Mouse (Mus musculus): Measurements from ENCODE around the gene Ankfy1. TPM values are rescaled to one million over a fixed set of nuclear protein-coding genes. Genes with fewer than 3 reads are reported as not detected.

The Ankfy1 gene
- 5.4 TPM for polyA plus RNA-seq (2015; fragmentation: Illumina TruSeq; extraction: RNeasy Lipid Tissue Mini Kit (QIAGEN cat#74804); ENCODE audit: insufficient read depth, low read depth, low replicate concordance)

GRCm38 (mm10) chr11:72689551-72690510, at the start of gene Ankfy1:
Ankfy1 (plus strand) TSS chr11:72690006.

GRCm38 (mm10) chr11:72795455-72796295, 105.9 kb downstream of the Ankfy1 start, which contains the start of the genes Cyb5d2 and Zzef1:
Cyb5d2 (minus strand) TSS chr11:72796142.
Zzef1 (plus strand) TSS chr11:72796226.

Other genes starting within 250 kb of the Ankfy1 start
- 21.5 TPM for gene Mybbp1a, start 248.7 kb upstream of the Ankfy1 start, polyA plus RNA-seq (2015; fragmentation: Illumina TruSeq; extraction: RNeasy Lipid Tissue Mini Kit (QIAGEN cat#74804); ENCODE audit: insufficient read depth, low read depth, low replicate concordance)
- gene Spns2, start 200.1 kb upstream of the Ankfy1 start, polyA plus RNA-seq (2015; fragmentation: Illumina TruSeq; extraction: RNeasy Lipid Tissue Mini Kit (QIAGEN cat#74804); ENCODE audit: insufficient read depth, low read depth, low replicate concordance): 25.8 TPM
- gene Spns3, start 139.5 kb upstream of the Ankfy1 start, polyA plus RNA-seq (2015; fragmentation: Illumina TruSeq; extraction: RNeasy Lipid Tissue Mini Kit (QIAGEN cat#74804); ENCODE audit: insufficient read depth, low read depth, low replicate concordance): 0.22 TPM
- 3.0 TPM for gene Ube2g1, start 82.7 kb upstream of the Ankfy1 start, polyA plus RNA-seq (2015; fragmentation: Illumina TruSeq; extraction: RNeasy Lipid Tissue Mini Kit (QIAGEN cat#74804); ENCODE audit: insufficient read depth, low read depth, low replicate concordance)
- gene Cyb5d2, start 106.1 kb downstream of the Ankfy1 start, polyA plus RNA-seq (2015; fragmentation: Illumina TruSeq; extraction: RNeasy Lipid Tissue Mini Kit (QIAGEN cat#74804); ENCODE audit: insufficient read depth, low read depth, low replicate concordance): 3.5 TPM
- 8.6 TPM for gene Zzef1, start 106.2 kb downstream of the Ankfy1 start, polyA plus RNA-seq (2015; fragmentation: Illumina TruSeq; extraction: RNeasy Lipid Tissue Mini Kit (QIAGEN cat#74804); ENCODE audit: insufficient read depth, low read depth, low replicate concordance)

Measured in pancreas, adult 10 weeks (tissue).